Mouse (Mus musculus): Measurements from ENCODE around the gene Fshr. TPM values are rescaled to one million over a fixed set of nuclear protein-coding genes. Genes with fewer than 3 reads are reported as not detected.

The Fshr gene
- polyA plus RNA-seq, 1 experiment from 2014 or later, result not detected

GRCm38 (mm10) chr17:88980708-88981355 is 219.6 kb downstream of the Fshr start:
- TF ChIP-seq CTCF (IDR thresholded peaks at IDR 0.05; ENCODE audit: low read depth), result no peak
- Histone ChIP-seq H3K4me1 (replicated peaks; ENCODE audit: insufficient read depth, low read length) (no peaks in the 10 kb centered on the region), H3K4me2 (ENCODE audit: low read length) (no peak overlapping the region), H3K9ac (ENCODE audit: low read depth, low read length) (no peak overlapping the region), H3K27ac (no peak overlapping the region), H3K9me3 (replicated peaks; ENCODE audit: low read length) (no peaks in the 10 kb centered on the region), H3K4me3 (replicated peaks; ENCODE audit: low read depth, low read length) (no peak overlapping the region), H3K36me3 (ENCODE audit: insufficient read depth, low read length) (no peaks in the 10 kb centered on the region), H3K27me3 (ENCODE audit: insufficient read depth, low read length) (no peaks in the 10 kb centered on the region)
- WGBS, result 67% methylated on average over 10 of the region's 10 CpGs
- no peak for DNase-seq (ENCODE audit: low spot score)
- no peak for ATAC-seq (replicated peaks; ENCODE audit: low FRiP score, low read depth)

GRCm38 (mm10) chr17:88974538-88974937 is 225.9 kb downstream of the Fshr start:
- Histone ChIP-seq H3K9me3 (replicated peaks; ENCODE audit: low read length) (no peaks in the 10 kb centered on the region), H3K9ac (ENCODE audit: low read depth, low read length) (no peak overlapping the region), H3K36me3 (ENCODE audit: insufficient read depth, low read length) (no peaks in the 10 kb centered on the region), H3K4me2 (ENCODE audit: low read length) (no peak overlapping the region), H3K27ac (no peak overlapping the region), H3K4me1 (replicated peaks; ENCODE audit: insufficient read depth, low read length) (no peaks in the 10 kb centered on the region), H3K4me3 (replicated peaks; ENCODE audit: low read depth, low read length) (no peak overlapping the region), H3K27me3 (ENCODE audit: insufficient read depth, low read length) (no peaks in the 10 kb centered on the region)
- WGBS, result 80% methylated on average over 3 of the region's 3 CpGs
- ATAC-seq (replicated peaks; ENCODE audit: low FRiP score, low read depth) (no peak), DNase-seq (ENCODE audit: low spot score) (no peak)
- TF ChIP-seq CTCF (IDR thresholded peaks at IDR 0.05; ENCODE audit: low read depth), result no peak

GRCm38 (mm10) chr17:88966028-88966427 is 234.4 kb downstream of the Fshr start:
- DNase-seq (ENCODE audit: low spot score) (no peak), ATAC-seq (replicated peaks; ENCODE audit: low FRiP score, low read depth) (no peak)
- Histone ChIP-seq H3K27ac (no peak overlapping the region), H3K9ac (ENCODE audit: low read depth, low read length) (no peak overlapping the region), H3K27me3 (ENCODE audit: insufficient read depth, low read length) (no peaks in the 10 kb centered on the region), H3K4me3 (replicated peaks; ENCODE audit: low read depth, low read length) (no peak overlapping the region), H3K4me2 (ENCODE audit: low read length) (no peak overlapping the region), H3K4me1 (replicated peaks; ENCODE audit: insufficient read depth, low read length) (no peaks in the 10 kb centered on the region), H3K9me3 (replicated peaks; ENCODE audit: low read length) (no peaks in the 10 kb centered on the region), H3K36me3 (ENCODE audit: insufficient read depth, low read length) (no peaks in the 10 kb centered on the region)
- TF ChIP-seq CTCF (IDR thresholded peaks at IDR 0.05; ENCODE audit: low read depth), result no peak
- WGBS, result 63% methylated on average over 3 of the region's 3 CpGs

- WGBS, result 26% methylated on average over 5 of the region's 5 CpGs
Measured at GRCm38 (mm10) chr17:88954011-88954410, 246.5 kb downstream of the Fshr start.

GRCm38 (mm10) chr17:88938153-88938681 is 262.3 kb downstream of the Fshr start:
- no peak for TF ChIP-seq CTCF (IDR thresholded peaks at IDR 0.05; ENCODE audit: low read depth)
- H3K4me3 ChIP-seq (replicated peaks; ENCODE audit: low read depth, low read length), result no peak overlapping the region
- peak; percentile 35 for DNase-seq (ENCODE audit: low spot score)
- no peaks in the 10 kb centered on the region for H3K36me3 ChIP-seq (ENCODE audit: insufficient read depth, low read length)
- no peak overlapping the region for H3K27ac ChIP-seq
- no peak overlapping the region for H3K4me2 ChIP-seq (ENCODE audit: low read length)
- H3K9ac ChIP-seq (ENCODE audit: low read depth, low read length), result no peak overlapping the region
- 27% methylated on average over 4 of the region's 4 CpGs for WGBS
- no peaks in the 10 kb centered on the region for H3K27me3 ChIP-seq (ENCODE audit: insufficient read depth, low read length)
- no peaks in the 10 kb centered on the region for H3K9me3 ChIP-seq (replicated peaks; ENCODE audit: low read length)
- no peaks in the 10 kb centered on the region for H3K4me1 ChIP-seq (replicated peaks; ENCODE audit: insufficient read depth, low read length)
- no peak for ATAC-seq (replicated peaks; ENCODE audit: low FRiP score, low read depth)

More at GRCm38 (mm10) chr17:88954011-88954410, 246.5 kb downstream of the Fshr start:
- Histone ChIP-seq H3K36me3 (ENCODE audit: insufficient read depth, low read length) (no peaks in the 10 kb centered on the region), H3K9me3 (replicated peaks; ENCODE audit: low read length) (no peaks in the 10 kb centered on the region), H3K4me2 (ENCODE audit: low read length) (no peak overlapping the region), H3K4me1 (replicated peaks; ENCODE audit: insufficient read depth, low read length) (no peaks in the 10 kb centered on the region), H3K27ac (no peak overlapping the region), H3K9ac (ENCODE audit: low read depth, low read length) (no peak overlapping the region), H3K4me3 (replicated peaks; ENCODE audit: low read depth, low read length) (no peak overlapping the region), H3K27me3 (ENCODE audit: insufficient read depth, low read length) (no peaks in the 10 kb centered on the region)
- DNase-seq (ENCODE audit: low spot score) (peak; percentile 60), ATAC-seq (replicated peaks; ENCODE audit: low FRiP score, low read depth) (no peak; the same call in 1 of the 2 replicates)
- TF ChIP-seq CTCF (IDR thresholded peaks at IDR 0.05; ENCODE audit: low read depth), result peak; percentile 89

GRCm38 (mm10) chr17:88937341-88938152 is 262.9 kb downstream of the Fshr start:
- DNase-seq (ENCODE audit: low spot score), result no peak
- no peak for TF ChIP-seq CTCF (IDR thresholded peaks at IDR 0.05; ENCODE audit: low read depth)
- WGBS, result 35% methylated on average over 7 of the region's 7 CpGs

More at GRCm38 (mm10) chr17:88937341-88938152, 262.9 kb downstream of the Fshr start:
- Histone ChIP-seq H3K4me1 (replicated peaks; ENCODE audit: insufficient read depth, low read length) (no peaks in the 10 kb centered on the region), H3K9me3 (replicated peaks; ENCODE audit: low read length) (no peaks in the 10 kb centered on the region), H3K27ac (no peak overlapping the region), H3K36me3 (ENCODE audit: insufficient read depth, low read length) (no peaks in the 10 kb centered on the region), H3K4me2 (ENCODE audit: low read length) (no peak overlapping the region), H3K9ac (ENCODE audit: low read depth, low read length) (no peak overlapping the region), H3K27me3 (ENCODE audit: insufficient read depth, low read length) (no peaks in the 10 kb centered on the region), H3K4me3 (replicated peaks; ENCODE audit: low read depth, low read length) (no peak overlapping the region)
- no peak for ATAC-seq (replicated peaks; ENCODE audit: low FRiP score, low read depth)
